Comparison of ENCODE assay signal across 9 mouse cellular contexts in the genomic region with DNA sequence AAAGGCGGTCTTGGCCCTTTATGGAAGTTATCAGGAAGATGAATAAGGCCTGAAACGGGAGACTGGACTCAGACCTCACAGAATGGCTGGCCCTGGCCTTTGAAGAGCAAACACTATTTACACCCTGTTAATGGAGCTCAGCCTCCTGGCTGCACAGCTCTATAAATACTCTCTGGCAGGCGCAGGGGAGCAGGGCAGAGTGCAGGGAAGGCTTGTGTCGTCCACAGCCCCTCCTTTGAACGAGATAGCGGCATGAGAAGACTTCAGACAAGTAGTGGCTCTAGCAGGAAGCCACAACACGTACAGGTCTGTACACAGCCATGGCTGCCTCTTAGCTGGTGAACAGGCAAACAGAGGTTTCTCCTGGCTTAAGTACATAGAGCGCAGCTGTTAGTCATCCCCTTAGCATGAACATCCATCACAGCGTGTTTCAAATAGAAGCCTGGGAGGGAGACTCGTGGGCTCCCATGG.
DNase-seq lines count a peak whose midpoint lies in the region; ATAC-seq lines count a peak whose summit lies in the region.
"Had no signal": no experiment of that assay in that cellular context is flagged by ENCODE, and none has a peak within 500 bp of the region (broad histone marks: within the 10 kb centered on the region; RNA-seq: fewer than 3 reads in every experiment).

No protein-coding gene starts in this region.

- H3K27me3 ChIP-seq in hindbrain, embryonic 10.5 days (ENCODE audit: insufficient read depth, poor library complexity, severe bottlenecking): peaks cover 14% of the 10 kb centered on the region
- no peaks in the 10 kb centered on the region for H3K27me3 ChIP-seq in hindbrain, embryonic 11.5 days (ENCODE audit: control insufficient read depth, insufficient read depth, low read length)
- 0 out of 2 replicates have a peak, but pooled peaks cover 2% of the 10 kb centered on the region for H3K27me3 ChIP-seq in heart, embryonic 14.5 days (ENCODE audit: control insufficient read depth, insufficient read depth, low read length)
- no peaks in the 10 kb centered on the region for H3K27me3 ChIP-seq in midbrain, embryonic 14.5 days (ENCODE audit: control insufficient read depth, insufficient read depth, low read length)
- H3K27me3 ChIP-seq in forebrain, embryonic 11.5 days (ENCODE audit: control insufficient read depth, insufficient read depth, low read length): no peaks in the 10 kb centered on the region

- no peak for DNase-seq in hindbrain, embryonic 10.5 days (ENCODE audit: low spot score)
- no peak for DNase-seq in hindbrain, embryonic 11.5 days (ENCODE audit: low spot score)
- DNase-seq in brain, adult 2 months (ENCODE audit: low read depth, low spot score): peak; percentile 21
- DNase-seq in midbrain, embryonic 14.5 days: peak; percentile 34
- DNase-seq in testis, postnatal 10 days (ENCODE audit: low spot score): no peak
- DNase-seq in forebrain, embryonic 11.5 days (ENCODE audit: low spot score): no peak
- no peak for DNase-seq in right cerebral cortex, postnatal 36 days (ENCODE audit: low spot score in 2 of 2)

- no peak overlapping the region for H3K4me3 ChIP-seq in hindbrain, embryonic 10.5 days
- no peak overlapping the region for H3K4me3 ChIP-seq in hindbrain, embryonic 11.5 days (ENCODE audit: low read depth, low read length)
- no peak overlapping the region for H3K4me3 ChIP-seq in heart, embryonic 14.5 days (ENCODE audit: control insufficient read depth in 1 of 2, insufficient read depth in 1 of 2, low read depth in 1 of 2, low read length in 2 of 2)
- no peak overlapping the region for H3K4me3 ChIP-seq in midbrain, embryonic 14.5 days (replicated peaks; ENCODE audit: low read depth, low read length)
- H3K4me3 ChIP-seq in forebrain, embryonic 11.5 days (ENCODE audit: low read depth, low read length): no peak overlapping the region
- H3K4me3 ChIP-seq: forebrain, embryonic 10.5 days had no signal

- peaks cover 13% of the 10 kb centered on the region for H3K4me1 ChIP-seq in hindbrain, embryonic 10.5 days (replicated peaks)
- H3K4me1 ChIP-seq in hindbrain, embryonic 11.5 days (replicated peaks; ENCODE audit: control insufficient read depth, insufficient read depth, low read length): no peaks in the 10 kb centered on the region
- peaks cover 9 to 12% of the 10 kb centered on the region in 2 experiments for H3K4me1 ChIP-seq in heart, embryonic 14.5 days (ENCODE audit: control insufficient read depth in 2 of 2, insufficient read depth in 2 of 2, low read length in 2 of 2)
- no peaks in the 10 kb centered on the region for H3K4me1 ChIP-seq in midbrain, embryonic 14.5 days (ENCODE audit: control insufficient read depth, insufficient read depth, low read length)
- H3K4me1 ChIP-seq in forebrain, embryonic 11.5 days (replicated peaks; ENCODE audit: control insufficient read depth, insufficient read depth, low read length): no peaks in the 10 kb centered on the region

- H3K9me3 ChIP-seq in hindbrain, embryonic 10.5 days: no peaks in the 10 kb centered on the region
- H3K9me3 ChIP-seq in hindbrain, embryonic 11.5 days (ENCODE audit: control insufficient read depth, low read length): no peaks in the 10 kb centered on the region
- 0 out of 2 replicates have a peak, but pooled peaks cover 3% of the 10 kb centered on the region for H3K9me3 ChIP-seq in heart, embryonic 14.5 days (ENCODE audit: control insufficient read depth, low read length)
- no peaks in the 10 kb centered on the region for H3K9me3 ChIP-seq in midbrain, embryonic 14.5 days (ENCODE audit: control insufficient read depth, low read length)
- H3K9me3 ChIP-seq in forebrain, embryonic 11.5 days (ENCODE audit: control insufficient read depth, low read length): no peaks in the 10 kb centered on the region
- H3K9me3 ChIP-seq: forebrain, embryonic 10.5 days had no signal

- ATAC-seq in hindbrain, embryonic 11.5 days (ENCODE audit: low FRiP score): no peak
- peak; percentile 47; the same call in 1 of the 2 replicates for ATAC-seq in heart, embryonic 14.5 days (ENCODE audit: insufficient number of reproducible peaks, insufficient read depth, low FRiP score, low read depth)
- no peak for ATAC-seq in midbrain, embryonic 14.5 days (ENCODE audit: low FRiP score, low TSS enrichment)
- ATAC-seq in forebrain, embryonic 11.5 days (replicated peaks; ENCODE audit: low FRiP score): no peak

- H3K9ac ChIP-seq in hindbrain, embryonic 11.5 days (ENCODE audit: low read depth, low read length): no peak overlapping the region
- peak overlapping the region; percentile 6; the same call in 1 of the 2 replicates for H3K9ac ChIP-seq in heart, embryonic 14.5 days (ENCODE audit: low read length)
- H3K9ac ChIP-seq in midbrain, embryonic 14.5 days (replicated peaks; ENCODE audit: low read length): no peak overlapping the region
- no peak overlapping the region for H3K9ac ChIP-seq in forebrain, embryonic 11.5 days (ENCODE audit: low read length)

- H3K27ac ChIP-seq in hindbrain, embryonic 10.5 days: 0 out of 2 replicates have a peak overlapping the region, but pooled peaks have one; percentile 45
- H3K27ac ChIP-seq in hindbrain, embryonic 11.5 days (ENCODE audit: low read depth, low read length): no peak overlapping the region; the same call in 1 of the 2 replicates
- H3K27ac ChIP-seq in heart, embryonic 14.5 days (replicated peaks in 1 of 2; ENCODE audit: control insufficient read depth in 1 of 2, insufficient read depth in 1 of 2, low read depth in 2 of 2, low read length in 2 of 2): peak overlapping the region in 1 of 2 experiments; percentile 2; a peak in 2 of 4 replicates
- peak overlapping the region; percentile 38 for H3K27ac ChIP-seq in midbrain, embryonic 14.5 days (replicated peaks; ENCODE audit: low read depth, low read length)
- no peak overlapping the region for H3K27ac ChIP-seq in forebrain, embryonic 11.5 days (ENCODE audit: low read depth, low read length)
- H3K27ac ChIP-seq: forebrain, embryonic 10.5 days had no signal

- no peaks in the 10 kb centered on the region for H3K36me3 ChIP-seq in hindbrain, embryonic 10.5 days
- no peaks in the 10 kb centered on the region for H3K36me3 ChIP-seq in hindbrain, embryonic 11.5 days (ENCODE audit: control insufficient read depth, insufficient read depth, low read length)
- H3K36me3 ChIP-seq in heart, embryonic 14.5 days (ENCODE audit: control insufficient read depth, insufficient read depth, low read length): no peaks in the 10 kb centered on the region
- H3K36me3 ChIP-seq in midbrain, embryonic 14.5 days (ENCODE audit: control insufficient read depth, insufficient read depth, low read length): no peaks in the 10 kb centered on the region
- H3K36me3 ChIP-seq in forebrain, embryonic 11.5 days (ENCODE audit: control insufficient read depth, insufficient read depth, low read length): no peaks in the 10 kb centered on the region
- H3K36me3 ChIP-seq: forebrain, embryonic 10.5 days had no signal

- WGBS in hindbrain, embryonic 10.5 days: 66% methylated on average over 10 of the region's 10 CpGs
- WGBS in hindbrain, embryonic 11.5 days: 57% methylated on average over 10 of the region's 10 CpGs
- WGBS in heart, embryonic 14.5 days: 19% methylated on average over 10 of the region's 10 CpGs
- WGBS in midbrain, embryonic 14.5 days: 52% methylated on average over 10 of the region's 10 CpGs
- 68% methylated on average over 10 of the region's 10 CpGs for WGBS in forebrain, embryonic 11.5 days

- H3K4me2 ChIP-seq in hindbrain, embryonic 11.5 days (replicated peaks; ENCODE audit: low read depth, low read length): no peak overlapping the region
- H3K4me2 ChIP-seq in heart, embryonic 14.5 days (ENCODE audit: low read length): peak overlapping the region; percentile 21
- no peak overlapping the region for H3K4me2 ChIP-seq in midbrain, embryonic 14.5 days (ENCODE audit: low read length)
- no peak overlapping the region for H3K4me2 ChIP-seq in forebrain, embryonic 11.5 days (ENCODE audit: low read depth, low read length, severe bottlenecking)

Comparison
In these comparisons a context has a peak if more than half of its experiments do, and no peak if none do; other contexts are left out.
1. H3K27ac ChIP-seq: peak in hindbrain, embryonic 10.5 days (single experiment) and midbrain, embryonic 14.5 days (single experiment); none in hindbrain, embryonic 11.5 days (single experiment) and forebrain, embryonic 11.5 days (single experiment).
2. DNase-seq: peak in brain, adult 2 months (single experiment) and midbrain, embryonic 14.5 days (single experiment); none in hindbrain, embryonic 10.5 days (single experiment), hindbrain, embryonic 11.5 days (single experiment), testis, postnatal 10 days (single experiment), forebrain, embryonic 11.5 days (single experiment) and right cerebral cortex, postnatal 36 days (0 of 2).